Mouse (Mus musculus) lung, postnatal 0 days (tissue): Measurements from ENCODE around the gene Irf8. TPM values are rescaled to one million over a fixed set of nuclear protein-coding genes. Genes with fewer than 3 reads are reported as not detected.

Experiments used
- ATAC-seq: fragments of 200-750 bp; cut with Nextera tagmentation; 2 replicates; pipeline ENCODE4 v1.8.0; 2017; ENCODE audit warnings: moderate library complexity
- DNase-seq: peaks from one replicate; pipeline ENCODE4 v3.0.0-alpha.2; 2016; ENCODE audit warnings: low spot score
- H3K27ac ChIP-seq: fragments of 300-500 bp; sonication (generic); 2 replicates; pipeline ENCODE4 v1.5.1; 2014; ENCODE audit warnings: antibody characterized with exemption, mild to moderate bottlenecking, low read length, mixed read lengths
- H3K27me3 ChIP-seq: fragments of 300-500 bp; sonication (generic); replicated peaks from 2 replicates; pipeline ENCODE4 v1.6.1; 2014; ENCODE audit warnings: low read length, mixed read lengths; ENCODE audit not compliant: insufficient read depth
- H3K36me3 ChIP-seq: fragments of 300-500 bp; sonication (generic); 2 replicates; pipeline ENCODE4 v1.6.1; 2014; ENCODE audit warnings: low read length, mixed read lengths; ENCODE audit not compliant: insufficient read depth
- H3K4me1 ChIP-seq: fragments of 300-500 bp; sonication (generic); 2 replicates; pipeline ENCODE4 v1.6.1; 2014; ENCODE audit warnings: antibody characterized with exemption, low read depth, low read length, mixed read lengths; ENCODE audit not compliant: insufficient read depth
- H3K4me2 ChIP-seq: fragments of 300-500 bp; sonication (generic); replicated peaks from 2 replicates; pipeline ENCODE4 v1.6.1; 2014; ENCODE audit warnings: low read depth, mild to moderate bottlenecking, low read length, moderate library complexity, mixed read lengths
- H3K4me3 ChIP-seq: fragments of 300-500 bp; sonication (generic); 2 replicates; pipeline ENCODE4 v1.5.1; 2014; ENCODE audit warnings: low read depth, low read length
- H3K9ac ChIP-seq: fragments of 300-500 bp; sonication (generic); replicated peaks from 2 replicates; pipeline ENCODE4 v1.6.1; 2014; ENCODE audit warnings: low read depth, mild to moderate bottlenecking
- H3K9me3 ChIP-seq: fragments of 300-500 bp; sonication (generic); 2 replicates; pipeline ENCODE4 v1.6.1; 2016; ENCODE audit warnings: low read length, mixed read lengths
- CTCF ChIP-seq: IDR thresholded peaks from 2 replicates; pipeline ENCODE4 v1.5.1; 2016; ENCODE audit warnings: antibody characterized with exemption, mild to moderate bottlenecking
- EP300 ChIP-seq: IDR thresholded peaks from 2 replicates; pipeline ENCODE4 v1.6.1; 2016; ENCODE audit warnings: antibody characterized with exemption, mild to moderate bottlenecking, control low read depth
- WGBS: fragments of 180-500 bp; shearing (Covaris S2); extraction: QIAGEN DNeasy Blood & Tissue Kit; methylation state at CpG from one replicate; pipeline ENCODE4 v1.1.7; 2014; 5-methylcytosine and 5-hydroxymethylcytosine counted together
- polyA plus RNA-seq: library from polyadenylated mRNA; unstranded; fragments of >200 nt; fragmentation: Nextera tagmentation; extraction: Ambion mirVana; gene quantifications from 2 replicates; pipeline ENCODE4 v1.2.1, GENCODE M21; 2015

The Irf8 gene
- 36.0 and 36.4 TPM in 2 replicates for polyA plus RNA-seq

GRCm38 (mm10) chr8:120735770-120736481 lies at the start of gene Irf8:
Gene Irf8, plus strand, starts transcription at chr8:120736358.
- DNase-seq (peak; percentile 93), ATAC-seq (peak; percentile 96)
- H3K9ac ChIP-seq, result 0 out of 2 replicates have a peak within 1 kb of the TSS, but pooled peaks have one; percentile 1
- no peaks in the 10 kb centered on the region for H3K36me3 ChIP-seq
- H3K4me1 ChIP-seq, result peaks cover 8% of the 10 kb centered on the region; the same call in 1 of the 2 replicates
- TF ChIP-seq EP300, result no peak
- TF ChIP-seq CTCF, result peak; percentile 58
- H3K27me3 ChIP-seq, result peaks cover 11% of the 10 kb centered on the region; the same call in 1 of the 2 replicates
- no peak within 1 kb of the TSS for H3K27ac ChIP-seq
- no peaks in the 10 kb centered on the region for H3K9me3 ChIP-seq
- H3K4me2 ChIP-seq, result peak within 1 kb of the TSS; percentile 69
- WGBS, result under 1% methylated on average over 41 of the region's 62 CpGs
- H3K4me3 ChIP-seq, result peak within 1 kb of the TSS; percentile 38

GRCm38 (mm10) chr8:120686576-120686975 lies 49.6 kb upstream of the Irf8 start:
- H3K4me2 ChIP-seq, result no peak overlapping the region
- TF ChIP-seq CTCF, result no peak
- TF ChIP-seq EP300, result no peak
- no peak overlapping the region for H3K9ac ChIP-seq
- ATAC-seq, result no peak
- no peaks in the 10 kb centered on the region for H3K27me3 ChIP-seq
- H3K27ac ChIP-seq, result no peak overlapping the region
- H3K36me3 ChIP-seq, result no peaks in the 10 kb centered on the region
- no peak for DNase-seq
- 77% methylated on average over 5 of the region's 5 CpGs for WGBS
- H3K4me3 ChIP-seq, result no peak overlapping the region
- no peaks in the 10 kb centered on the region for H3K9me3 ChIP-seq
- H3K4me1 ChIP-seq, result 0 out of 2 replicates have a peak, but pooled peaks cover 3% of the 10 kb centered on the region

GRCm38 (mm10) chr8:120687786-120688185 lies 48.4 kb upstream of the Irf8 start:
- TF ChIP-seq EP300 (no peak), CTCF (no peak)
- Histone ChIP-seq H3K9me3 (no peaks in the 10 kb centered on the region), H3K4me2 (no peak overlapping the region), H3K9ac (no peak overlapping the region), H3K27me3 (no peaks in the 10 kb centered on the region), H3K4me1 (0 out of 2 replicates have a peak, but pooled peaks cover 3% of the 10 kb centered on the region), H3K36me3 (no peaks in the 10 kb centered on the region), H3K27ac (no peak overlapping the region), H3K4me3 (no peak overlapping the region)
- WGBS, result 53% methylated on average over 8 of the region's 8 CpGs
- DNase-seq (no peak), ATAC-seq (no peak)

- H3K4me1 ChIP-seq, result 0 out of 2 replicates have a peak, but pooled peaks cover 3% of the 10 kb centered on the region
- no peak overlapping the region for H3K27ac ChIP-seq
- H3K4me2 ChIP-seq, result no peak overlapping the region
- no peaks in the 10 kb centered on the region for H3K27me3 ChIP-seq
- no peaks in the 10 kb centered on the region for H3K9me3 ChIP-seq
- ATAC-seq (no peak), DNase-seq (no peak)
- H3K36me3 ChIP-seq, result no peaks in the 10 kb centered on the region
- WGBS, result 77% methylated on average over 7 of the region's 7 CpGs
- H3K9ac ChIP-seq, result no peak overlapping the region
- TF ChIP-seq CTCF (no peak), EP300 (no peak)
- H3K4me3 ChIP-seq, result no peak overlapping the region
Observed at GRCm38 (mm10) chr8:120688511-120688910, 47.6 kb upstream of the Irf8 start.

GRCm38 (mm10) chr8:120692934-120693333 lies 43.2 kb upstream of the Irf8 start:
- no peak overlapping the region for H3K4me2 ChIP-seq
- no peak for DNase-seq
- H3K4me3 ChIP-seq, result no peak overlapping the region
- no peak overlapping the region for H3K9ac ChIP-seq
- H3K27ac ChIP-seq, result no peak overlapping the region
- H3K36me3 ChIP-seq, result no peaks in the 10 kb centered on the region
- no peaks in the 10 kb centered on the region for H3K9me3 ChIP-seq
- ATAC-seq, result no peak
- peaks cover 5% of the 10 kb centered on the region; the same call in 1 of the 2 replicates for H3K4me1 ChIP-seq
- 49% methylated on average over 4 of the region's 4 CpGs for WGBS
- no peaks in the 10 kb centered on the region for H3K27me3 ChIP-seq
- no peak for TF ChIP-seq CTCF
- TF ChIP-seq EP300, result no peak

- DNase-seq (peak; percentile 81), ATAC-seq (peak; percentile 66)
- no peaks in the 10 kb centered on the region for H3K9me3 ChIP-seq
- H3K27me3 ChIP-seq, result no peaks in the 10 kb centered on the region
- peaks cover 8% of the 10 kb centered on the region for H3K4me1 ChIP-seq
- H3K27ac ChIP-seq, result no peak overlapping the region
- H3K4me2 ChIP-seq, result peak overlapping the region; percentile 25; the same call in 1 of the 2 replicates
- no peak overlapping the region for H3K4me3 ChIP-seq
- no peaks in the 10 kb centered on the region for H3K36me3 ChIP-seq
- TF ChIP-seq EP300 (no peak), CTCF (no peak)
- WGBS, result 12% methylated on average over 22 of the region's 22 CpGs
- no peak overlapping the region for H3K9ac ChIP-seq
Observed at GRCm38 (mm10) chr8:120693861-120694493, 42.2 kb upstream of the Irf8 start.
